Mouse (Mus musculus) embryonic facial prominence, embryonic 14.5 days (tissue): ENCODE data around the gene Enox1. TPM values are rescaled to one million over a fixed set of nuclear protein-coding genes. Genes with fewer than 3 reads are reported as not detected.

Experiments
- ATAC-seq: fragments of 200-750 bp; cut with Nextera tagmentation; 2 replicates; pipeline ENCODE4 v1.8.0; 2017; ENCODE audit warnings: low read depth, moderate number of reproducible peaks, moderate TSS enrichment
- DNase-seq: peaks from one replicate; pipeline ENCODE4 v3.0.0-alpha.2; 2015; ENCODE audit warnings: low spot score
- H3K27ac ChIP-seq: fragments of 300-500 bp; sonication (generic); replicated peaks from 2 replicates; pipeline ENCODE4 v1.5.1; 2014; ENCODE audit warnings: low read depth, mild to moderate bottlenecking, low read length, moderate library complexity
- H3K27me3 ChIP-seq: fragments of 300-500 bp; sonication (generic); replicated peaks from 2 replicates; pipeline ENCODE4 v1.6.1; 2014; ENCODE audit warnings: low read length; ENCODE audit not compliant: control insufficient read depth, insufficient read depth
- H3K36me3 ChIP-seq: fragments of 300-500 bp; sonication (generic); 2 replicates; pipeline ENCODE4 v1.6.1; 2014; ENCODE audit warnings: low read length, mixed read lengths; ENCODE audit not compliant: control insufficient read depth, insufficient read depth
- H3K4me1 ChIP-seq: fragments of 300-500 bp; sonication (generic); 2 replicates; pipeline ENCODE4 v1.6.1; 2014; ENCODE audit warnings: antibody characterized with exemption, low read length; ENCODE audit not compliant: control insufficient read depth, insufficient read depth
- H3K4me2 ChIP-seq: fragments of 300-500 bp; sonication (generic); 2 replicates; pipeline ENCODE4 v1.6.1; 2014; ENCODE audit warnings: low read depth, mild to moderate bottlenecking, low read length, moderate library complexity, mixed read lengths
- H3K4me3 ChIP-seq: fragments of 300-500 bp; sonication (generic); 2 replicates; pipeline ENCODE4 v1.5.1; 2014; ENCODE audit warnings: low read depth, mild to moderate bottlenecking, low read length
- H3K9ac ChIP-seq: fragments of 300-500 bp; sonication (generic); 2 replicates; pipeline ENCODE4 v1.6.1; 2014; ENCODE audit warnings: low read depth, mild to moderate bottlenecking, low read length, moderate library complexity, mixed read lengths
- H3K9me3 ChIP-seq: fragments of 300-500 bp; sonication (generic); 2 replicates; pipeline ENCODE4 v1.6.1; 2016; ENCODE audit warnings: low read length; ENCODE audit not compliant: control insufficient read depth
- WGBS: fragments of 180-500 bp; shearing (Covaris S2); extraction: QIAGEN DNeasy Blood & Tissue Kit; methylation state at CpG from one replicate; pipeline ENCODE4 v1.1.7; 2014; 5-methylcytosine and 5-hydroxymethylcytosine counted together
- polyA plus RNA-seq: library from polyadenylated mRNA; unstranded; fragments of >200 nt; fragmentation: Nextera tagmentation; extraction: Ambion mirVana; gene quantifications from 2 replicates; pipeline ENCODE4 v1.2.1, GENCODE M21; 2014

Enox1 gene
- polyA plus RNA-seq, 1 experiment from 2014 or later = 14.1 TPM

GRCm38 (mm10) chr14:77180241-77180640, 23.7 kb downstream of the Enox1 start:
- H3K27ac ChIP-seq = no peak overlapping the region
- no peak for ATAC-seq
- 62% methylated on average over 7 of the region's 7 CpGs for WGBS

GRCm38 (mm10) chr14:77180753-77181374, 24.3 kb downstream of the Enox1 start:
- DNase-seq (peak; percentile 74), ATAC-seq (peak; percentile 47; the same call in 1 of the 2 replicates)
- Histone ChIP-seq H3K4me3 (no peak overlapping the region), H3K4me2 (no peak overlapping the region), H3K4me1 (peaks cover 14% of the 10 kb centered on the region; the same call in 1 of the 2 replicates), H3K9me3 (no peaks in the 10 kb centered on the region), H3K27ac (peak overlapping the region; percentile 48; the same call in 1 of the 2 replicates), H3K9ac (no peak overlapping the region), H3K27me3 (no peaks in the 10 kb centered on the region), H3K36me3 (no peaks in the 10 kb centered on the region)
- WGBS = 40% methylated on average over 13 of the region's 13 CpGs

More at GRCm38 (mm10) chr14:77180241-77180640, 23.7 kb downstream of the Enox1 start:
- H3K27me3 ChIP-seq = no peaks in the 10 kb centered on the region
- H3K36me3 ChIP-seq = no peaks in the 10 kb centered on the region
- DNase-seq = no peak
- no peaks in the 10 kb centered on the region for H3K9me3 ChIP-seq
- peaks cover 14% of the 10 kb centered on the region; the same call in 1 of the 2 replicates for H3K4me1 ChIP-seq
- H3K4me2 ChIP-seq = no peak overlapping the region
- H3K9ac ChIP-seq = no peak overlapping the region
- H3K4me3 ChIP-seq = no peak overlapping the region

GRCm38 (mm10) chr14:77183491-77183890, 26.9 kb downstream of the Enox1 start:
- Histone ChIP-seq H3K27ac (no peak overlapping the region), H3K9me3 (no peaks in the 10 kb centered on the region), H3K4me3 (no peak overlapping the region), H3K9ac (no peak overlapping the region), H3K4me2 (no peak overlapping the region), H3K4me1 (peaks cover 14% of the 10 kb centered on the region; the same call in 1 of the 2 replicates), H3K36me3 (no peaks in the 10 kb centered on the region), H3K27me3 (no peaks in the 10 kb centered on the region)
- no peak for DNase-seq
- 88% methylated on average over 5 of the region's 5 CpGs for WGBS
- ATAC-seq = no peak

GRCm38 (mm10) chr14:77190158-77190557, 33.6 kb downstream of the Enox1 start:
- DNase-seq (no peak), ATAC-seq (no peak)
- H3K27me3 ChIP-seq = no peaks in the 10 kb centered on the region
- H3K9ac ChIP-seq = no peak overlapping the region
- no peak overlapping the region for H3K4me2 ChIP-seq
- H3K36me3 ChIP-seq = no peaks in the 10 kb centered on the region
- no peak overlapping the region for H3K4me3 ChIP-seq
- 56% methylated on average over 2 of the region's 2 CpGs for WGBS
- no peaks in the 10 kb centered on the region for H3K4me1 ChIP-seq
- H3K9me3 ChIP-seq = no peaks in the 10 kb centered on the region
- no peak overlapping the region for H3K27ac ChIP-seq

- H3K4me2 ChIP-seq = no peak overlapping the region
- ATAC-seq = no peak
- 51% methylated on average over 18 of the region's 18 CpGs for WGBS
These were observed 38.9 kb downstream of the Enox1 start for GRCm38 (mm10) chr14:77195314-77196020.

GRCm38 (mm10) chr14:77196246-77196645, 39.7 kb downstream of the Enox1 start:
- no peak for DNase-seq

More at GRCm38 (mm10) chr14:77195314-77196020, 38.9 kb downstream of the Enox1 start:
- H3K9me3 ChIP-seq = no peaks in the 10 kb centered on the region
- no peak overlapping the region for H3K4me3 ChIP-seq
- DNase-seq = peak; percentile 66
- 0 out of 2 replicates have a peak, but pooled peaks cover 5% of the 10 kb centered on the region for H3K4me1 ChIP-seq
- no peak overlapping the region for H3K9ac ChIP-seq
- no peaks in the 10 kb centered on the region for H3K27me3 ChIP-seq
- H3K36me3 ChIP-seq = no peaks in the 10 kb centered on the region
- no peak overlapping the region for H3K27ac ChIP-seq

GRCm38 (mm10) chr14:77197414-77197915, 40.9 kb downstream of the Enox1 start:
- 53% methylated on average over 2 of the region's 2 CpGs for WGBS

More at GRCm38 (mm10) chr14:77196246-77196645, 39.7 kb downstream of the Enox1 start:
- Histone ChIP-seq H3K9me3 (no peaks in the 10 kb centered on the region), H3K9ac (no peak overlapping the region), H3K4me1 (0 out of 2 replicates have a peak, but pooled peaks cover 5% of the 10 kb centered on the region), H3K27me3 (no peaks in the 10 kb centered on the region), H3K4me3 (no peak overlapping the region), H3K27ac (no peak overlapping the region), H3K4me2 (no peak overlapping the region), H3K36me3 (no peaks in the 10 kb centered on the region)
- ATAC-seq = no peak
- 71% methylated on average over 3 of the region's 3 CpGs for WGBS

GRCm38 (mm10) chr14:77210889-77211288, 54.3 kb downstream of the Enox1 start:
- H3K9me3 ChIP-seq = no peaks in the 10 kb centered on the region
- H3K4me3 ChIP-seq = no peak overlapping the region
- H3K27me3 ChIP-seq = no peaks in the 10 kb centered on the region
- no peak overlapping the region for H3K9ac ChIP-seq
- no peaks in the 10 kb centered on the region for H3K36me3 ChIP-seq
- ATAC-seq = no peak
- 82% methylated on average over 8 of the region's 8 CpGs for WGBS
- DNase-seq = no peak
- no peak overlapping the region for H3K4me2 ChIP-seq
- no peak overlapping the region for H3K27ac ChIP-seq
- H3K4me1 ChIP-seq = peaks cover 6% of the 10 kb centered on the region

More at GRCm38 (mm10) chr14:77197414-77197915, 40.9 kb downstream of the Enox1 start:
- ATAC-seq = peak; percentile 12; the same call in 1 of the 2 replicates
- H3K9me3 ChIP-seq = no peaks in the 10 kb centered on the region
- no peaks in the 10 kb centered on the region for H3K27me3 ChIP-seq
- 0 out of 2 replicates have a peak, but pooled peaks cover 5% of the 10 kb centered on the region for H3K4me1 ChIP-seq
- no peak overlapping the region for H3K9ac ChIP-seq
- H3K27ac ChIP-seq = no peak overlapping the region
- H3K4me3 ChIP-seq = no peak overlapping the region
- H3K4me2 ChIP-seq = no peak overlapping the region
- no peaks in the 10 kb centered on the region for H3K36me3 ChIP-seq
- DNase-seq = peak; percentile 70
